Mouse (Mus musculus) layer of hippocampus, adult 11-12 months (tissue): ENCODE results near the gene Atcay.
A peak's percentile ranks its signal among the peaks of the same experiment; 100 is the strongest.
"Not testable (repeated sequence)": the region's sequence is repeated elsewhere in the genome, so short reads cannot be mapped to it uniquely, and the experiment has no call there.

Source experiments
- DNase-seq: peaks from one replicate; pipeline ENCODE4 v3.0.0; 2022; ENCODE audit warnings: low spot score

The Atcay gene

GRCm38 (mm10) chr10:81200141-81200540 is 30.5 kb downstream of the Atcay start:
- DNase-seq = no peak

GRCm38 (mm10) chr10:81198990-81199389 is 31.6 kb downstream of the Atcay start:
- DNase-seq = no peak

- DNase-seq = peak; percentile 79
Observed at GRCm38 (mm10) chr10:81198230-81198629, 32.4 kb downstream of the Atcay start.

GRCm38 (mm10) chr10:81197305-81197704 is 33.3 kb downstream of the Atcay start:
- no peak for DNase-seq

GRCm38 (mm10) chr10:81196470-81197065 is 34.1 kb downstream of the Atcay start:
- no peak for DNase-seq

GRCm38 (mm10) chr10:81195300-81195699 is 35.3 kb downstream of the Atcay start:
- no peak for DNase-seq

- DNase-seq = no peak
Observed at GRCm38 (mm10) chr10:81193991-81194774, 36.5 kb downstream of the Atcay start.

GRCm38 (mm10) chr10:81192968-81193501 is 37.6 kb downstream of the Atcay start:
- DNase-seq = no peak

- DNase-seq = peak; percentile 89
Observed at GRCm38 (mm10) chr10:81192270-81192967, 38.2 kb downstream of the Atcay start.

- no peak for DNase-seq
Observed at GRCm38 (mm10) chr10:81191342-81191982, 39.2 kb downstream of the Atcay start.

GRCm38 (mm10) chr10:81190912-81191321 is 39.7 kb downstream of the Atcay start:
- DNase-seq = no peak

GRCm38 (mm10) chr10:81190236-81190911 is 40.3 kb downstream of the Atcay start:
- no peak for DNase-seq

- no peak for DNase-seq
Observed at GRCm38 (mm10) chr10:81189821-81190220, 40.8 kb downstream of the Atcay start.

- DNase-seq = no peak
Observed at GRCm38 (mm10) chr10:81187161-81187560, 43.5 kb downstream of the Atcay start.

- DNase-seq = no peak
Observed at GRCm38 (mm10) chr10:81184765-81185164, 45.9 kb downstream of the Atcay start.

GRCm38 (mm10) chr10:81183805-81184204 is 46.8 kb downstream of the Atcay start, which contains the start of gene 4930442H23Rik:
Gene 4930442H23Rik, minus strand, starts transcription at chr10:81183849.
- DNase-seq = no peak

- peak; percentile 98 for DNase-seq
Observed at GRCm38 (mm10) chr10:81182336-81183333, 48.0 kb downstream of the Atcay start, which contains the start of gene Dapk3. Gene Dapk3, plus strand, starts transcription at chr10:81183005.

- DNase-seq = not testable (repeated sequence)
Observed at GRCm38 (mm10) chr10:81181860-81182259, 48.8 kb downstream of the Atcay start.

GRCm38 (mm10) chr10:81180946-81181345 is 49.7 kb downstream of the Atcay start:
- no peak for DNase-seq
